Mouse (Mus musculus): Measurements from ENCODE around the gene Fam81a. TPM values are rescaled to one million over a fixed set of nuclear protein-coding genes. Genes with fewer than 3 reads are reported as not detected.

The Fam81a gene
- polyA plus RNA-seq, 1 experiment = 0.26 TPM

DNA sequence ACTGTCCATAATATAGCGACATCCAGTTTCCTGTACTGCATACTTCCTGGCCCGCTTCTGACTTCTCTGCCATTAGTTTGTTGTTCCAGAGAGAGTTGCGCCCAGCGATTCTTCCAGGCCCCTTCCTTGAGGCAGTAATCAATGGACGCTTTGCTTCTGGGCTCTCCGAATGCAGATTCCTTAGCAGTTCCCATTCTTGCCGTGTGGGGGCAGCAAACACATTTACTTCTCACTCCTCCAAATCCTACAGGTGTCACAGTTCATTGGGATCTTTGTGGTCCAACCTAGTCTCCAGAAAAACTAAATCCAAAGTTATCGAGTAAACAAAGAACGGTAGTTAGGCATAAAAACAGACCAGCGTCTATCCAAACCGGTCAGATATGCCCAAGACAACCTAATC, 58.3 kb downstream of the Fam81a start:
- TF ChIP-seq CTCF (IDR thresholded peaks at IDR 0.05; ENCODE audit: extremely low read depth, insufficient read depth, insufficient read length, insufficient replicate concordance) (peak; percentile 23; the same call in 1 of the 2 replicates), POLR2A (IDR thresholded peaks at IDR 0.05; ENCODE audit: low read depth, low read length) (no peak)
- Histone ChIP-seq H3K4me1 (ENCODE audit: control insufficient read depth, insufficient read depth, insufficient read length) (peaks cover 6% of the 10 kb centered on the region; the same call in 1 of the 2 replicates), H3K36me3 (ENCODE audit: control insufficient read depth, insufficient read depth, low read length) (no peaks in the 10 kb centered on the region), H3K27ac (ENCODE audit: insufficient read depth, low read length) (no peak overlapping the region), H3K4me3 (ENCODE audit: extremely low read depth, insufficient read depth, insufficient read length) (no peak overlapping the region), H3K27me3 (ENCODE audit: control insufficient read depth, insufficient read depth, low read length) (no peaks in the 10 kb centered on the region)
- 80% methylated on average over 11 of the region's 11 CpGs for WGBS
- DNase-seq (ENCODE audit: low read depth in 1 of 2, low spot score in 2 of 2) = peak in 1 of 2 experiments; percentile 24

DNA sequence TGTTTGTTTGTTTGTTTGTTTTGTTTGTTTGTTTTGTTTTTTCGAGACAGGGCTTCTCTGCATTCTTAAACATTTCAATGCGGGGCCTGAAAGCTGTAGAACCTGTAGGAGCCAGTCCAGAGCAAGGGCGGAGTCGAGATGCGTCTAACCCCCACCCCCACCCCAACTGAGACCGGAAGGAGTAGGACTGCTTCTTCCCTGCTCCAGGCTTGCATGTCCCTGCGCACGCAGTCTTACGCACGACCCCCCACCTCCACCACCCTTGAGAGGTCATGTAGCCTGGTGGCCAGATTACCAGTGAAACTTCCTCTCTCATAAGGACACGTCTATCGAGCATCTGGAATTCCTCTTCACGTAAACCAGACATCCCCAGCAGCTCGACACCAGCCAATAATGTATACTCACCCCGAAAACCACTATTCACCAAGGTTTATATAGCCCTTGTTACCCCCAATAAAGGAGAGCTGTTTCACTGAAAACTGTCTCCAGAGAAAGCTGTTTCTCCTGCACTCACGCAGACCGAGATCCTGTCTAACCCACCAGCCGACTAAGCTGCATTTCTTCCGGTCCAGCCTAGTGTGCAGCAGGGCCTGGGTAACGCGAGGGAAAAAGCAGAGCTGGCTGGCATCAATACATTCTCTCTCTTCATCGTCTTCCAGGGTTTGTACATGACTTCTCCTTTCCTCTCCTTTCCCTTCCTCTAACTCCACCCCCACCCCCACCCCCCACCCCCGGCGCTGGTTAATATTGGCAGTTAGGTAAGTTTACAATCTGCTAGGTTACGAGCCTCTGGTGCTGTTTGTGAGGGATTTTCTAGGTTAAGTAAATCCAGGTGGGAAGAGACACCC, 59.8 kb downstream of the Fam81a start:
- DNase-seq (ENCODE audit: low read depth in 1 of 2, low spot score in 2 of 2) = no peak
- Histone ChIP-seq H3K4me1 (ENCODE audit: control insufficient read depth, insufficient read depth, insufficient read length) (peaks cover 10% of the 10 kb centered on the region; the same call in 1 of the 2 replicates), H3K27ac (ENCODE audit: insufficient read depth, low read length) (no peak overlapping the region), H3K4me3 (ENCODE audit: extremely low read depth, insufficient read depth, insufficient read length) (no peak overlapping the region), H3K36me3 (ENCODE audit: control insufficient read depth, insufficient read depth, low read length) (no peaks in the 10 kb centered on the region), H3K27me3 (ENCODE audit: control insufficient read depth, insufficient read depth, low read length) (no peaks in the 10 kb centered on the region)
- TF ChIP-seq CTCF (IDR thresholded peaks at IDR 0.05; ENCODE audit: extremely low read depth, insufficient read depth, insufficient read length, insufficient replicate concordance) (no peak), POLR2A (IDR thresholded peaks at IDR 0.05; ENCODE audit: low read depth, low read length) (no peak)
- WGBS = 54% methylated on average over 25 of the region's 25 CpGs

DNA sequence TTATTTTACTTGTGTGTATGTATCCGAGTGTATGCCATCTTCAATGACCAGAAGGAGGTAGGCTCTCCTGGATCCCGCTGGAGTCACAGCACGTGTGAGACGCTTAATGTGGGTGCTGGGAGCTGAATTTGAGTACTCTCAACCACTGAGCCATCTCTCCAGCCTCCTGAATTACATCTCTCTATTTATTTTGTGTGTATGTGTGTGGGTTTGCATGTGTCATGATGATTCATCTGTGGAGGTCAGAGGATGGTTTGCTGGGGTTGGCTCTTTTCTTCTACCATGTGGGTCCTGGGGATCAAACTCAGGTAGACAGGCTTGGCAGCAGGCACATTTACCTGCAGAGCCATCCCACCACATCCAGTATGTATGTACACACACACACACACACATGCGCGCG, 60.6 kb downstream of the Fam81a start:
- DNase-seq (ENCODE audit: low read depth in 1 of 2, low spot score in 2 of 2) = no peak
- H3K4me1 ChIP-seq (ENCODE audit: control insufficient read depth, insufficient read depth, insufficient read length) = peaks cover 10% of the 10 kb centered on the region; the same call in 1 of the 2 replicates
- 93% methylated on average over 7 of the region's 7 CpGs for WGBS

DNA sequence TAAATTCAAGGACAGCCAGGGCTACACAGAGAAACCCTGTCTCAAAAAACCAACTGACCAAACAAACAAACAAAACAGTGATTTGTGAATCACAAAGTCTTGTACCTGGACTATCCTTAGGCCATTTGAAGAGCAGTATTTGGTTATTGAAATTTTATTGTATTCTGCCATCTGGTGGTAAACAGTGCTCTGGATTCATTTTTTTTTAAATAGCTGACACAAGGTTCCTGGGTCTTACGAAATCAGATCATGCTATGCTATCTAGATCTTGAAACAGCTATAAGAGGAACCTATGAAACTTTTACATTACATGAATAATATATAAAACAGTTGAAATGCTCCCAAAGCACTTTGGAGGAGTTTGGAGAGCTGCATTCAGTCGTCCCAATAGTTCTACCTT, 61.4 kb downstream of the Fam81a start:
- Histone ChIP-seq H3K36me3 (ENCODE audit: control insufficient read depth, insufficient read depth, low read length) (no peaks in the 10 kb centered on the region), H3K27me3 (ENCODE audit: control insufficient read depth, insufficient read depth, low read length) (no peaks in the 10 kb centered on the region), H3K4me3 (ENCODE audit: extremely low read depth, insufficient read depth, insufficient read length) (no peak overlapping the region), H3K27ac (ENCODE audit: insufficient read depth, low read length) (peak overlapping the region; percentile 79), H3K4me1 (ENCODE audit: control insufficient read depth, insufficient read depth, insufficient read length) (peaks cover 10% of the 10 kb centered on the region; the same call in 1 of the 2 replicates)
- 48% methylated on average over 2 of the region's 2 CpGs for WGBS
- TF ChIP-seq POLR2A (IDR thresholded peaks at IDR 0.05; ENCODE audit: low read depth, low read length) (no peak), CTCF (IDR thresholded peaks at IDR 0.05; ENCODE audit: extremely low read depth, insufficient read depth, insufficient read length, insufficient replicate concordance) (no peak)
- peak in 1 of 2 experiments; percentile 49 for DNase-seq (ENCODE audit: low read depth in 1 of 2, low spot score in 2 of 2)

More for the DNA sequence above, 60.6 kb downstream of the Fam81a start:
- H3K27ac ChIP-seq (ENCODE audit: insufficient read depth, low read length) = no peak overlapping the region
- no peaks in the 10 kb centered on the region for H3K27me3 ChIP-seq (ENCODE audit: control insufficient read depth, insufficient read depth, low read length)
- no peak for TF ChIP-seq CTCF (IDR thresholded peaks at IDR 0.05; ENCODE audit: extremely low read depth, insufficient read depth, insufficient read length, insufficient replicate concordance)
- TF ChIP-seq POLR2A (IDR thresholded peaks at IDR 0.05; ENCODE audit: low read depth, low read length) = no peak
- no peaks in the 10 kb centered on the region for H3K36me3 ChIP-seq (ENCODE audit: control insufficient read depth, insufficient read depth, low read length)
- no peak overlapping the region for H3K4me3 ChIP-seq (ENCODE audit: extremely low read depth, insufficient read depth, insufficient read length)

DNA sequence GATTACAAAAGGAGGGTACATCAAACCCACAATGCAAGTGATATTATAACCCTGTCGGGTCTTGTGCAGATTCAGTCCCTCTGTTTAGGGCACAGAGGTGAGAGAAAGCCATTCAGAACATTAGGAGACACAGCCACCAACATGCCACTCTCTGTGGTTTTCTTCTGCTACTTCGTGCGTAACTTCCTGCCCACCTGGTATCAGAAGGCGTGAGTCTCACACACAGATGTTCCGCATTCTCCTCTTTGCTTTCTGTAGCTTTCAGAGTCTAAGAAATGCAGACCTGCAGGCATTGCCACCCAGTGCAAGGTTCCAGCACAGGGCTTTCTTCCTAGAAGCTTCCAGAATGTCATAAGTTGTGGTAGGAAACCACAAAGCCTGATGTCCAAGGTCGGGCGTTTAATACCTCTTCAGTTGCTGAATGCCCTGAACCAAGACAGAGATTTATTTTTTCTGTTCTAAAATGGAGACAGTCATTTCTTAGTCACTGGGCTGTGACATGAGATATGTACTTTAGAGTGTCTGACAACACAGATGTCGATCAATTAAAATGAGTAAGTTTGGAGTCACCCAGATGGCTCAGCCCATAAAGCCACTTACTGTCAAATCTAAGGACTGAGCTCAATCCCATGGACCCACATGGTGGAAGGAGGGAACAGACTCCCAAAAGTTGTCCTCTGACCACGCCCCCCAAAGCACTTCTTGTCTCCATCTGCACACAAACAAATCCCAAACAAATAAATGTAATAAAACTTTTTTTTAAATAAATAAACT, 62.1 kb downstream of the Fam81a start:
- TF ChIP-seq CTCF (IDR thresholded peaks at IDR 0.05; ENCODE audit: extremely low read depth, insufficient read depth, insufficient read length, insufficient replicate concordance) (no peak), POLR2A (IDR thresholded peaks at IDR 0.05; ENCODE audit: low read depth, low read length) (no peak; the same call in 1 of the 2 replicates)
- no peak overlapping the region for H3K4me3 ChIP-seq (ENCODE audit: extremely low read depth, insufficient read depth, insufficient read length)
- WGBS = 20% methylated on average over 9 of the region's 9 CpGs
- peak; percentile 67 to 76 for DNase-seq (ENCODE audit: low read depth in 1 of 2, low spot score in 2 of 2)
- H3K27ac ChIP-seq (ENCODE audit: insufficient read depth, low read length) = peak overlapping the region; percentile 79
- no peaks in the 10 kb centered on the region for H3K27me3 ChIP-seq (ENCODE audit: control insufficient read depth, insufficient read depth, low read length)
- H3K36me3 ChIP-seq (ENCODE audit: control insufficient read depth, insufficient read depth, low read length) = no peaks in the 10 kb centered on the region
- H3K4me1 ChIP-seq (ENCODE audit: control insufficient read depth, insufficient read depth, insufficient read length) = peaks cover 10% of the 10 kb centered on the region; the same call in 1 of the 2 replicates

DNA sequence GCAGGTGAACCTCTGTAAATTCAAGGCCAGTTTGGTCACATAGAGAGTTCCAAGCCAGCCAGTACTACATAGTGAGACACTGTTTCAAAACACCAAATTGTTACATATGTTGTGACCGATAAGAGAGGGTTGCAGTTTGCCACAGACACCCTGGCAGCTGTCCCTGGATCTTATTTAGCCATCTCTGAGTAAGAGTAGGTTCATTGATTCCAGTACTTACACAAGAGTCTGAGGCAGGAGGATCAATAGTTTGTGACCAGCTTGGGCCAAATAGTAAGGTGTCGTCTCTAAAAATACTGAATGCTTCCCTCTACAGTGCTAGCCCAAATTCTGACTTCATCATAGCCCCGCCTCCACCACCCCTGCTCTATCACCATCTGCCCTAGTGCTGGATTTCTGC, 64.3 kb downstream of the Fam81a start:
- no peak overlapping the region for H3K4me3 ChIP-seq (ENCODE audit: extremely low read depth, insufficient read depth, insufficient read length)
- DNase-seq (ENCODE audit: low read depth in 1 of 2, low spot score in 2 of 2) = no peak

More for the DNA sequence above, 64.3 kb downstream of the Fam81a start:
- peaks cover 10% of the 10 kb centered on the region; the same call in 1 of the 2 replicates for H3K4me1 ChIP-seq (ENCODE audit: control insufficient read depth, insufficient read depth, insufficient read length)
- H3K36me3 ChIP-seq (ENCODE audit: control insufficient read depth, insufficient read depth, low read length) = no peaks in the 10 kb centered on the region
- no peaks in the 10 kb centered on the region for H3K27me3 ChIP-seq (ENCODE audit: control insufficient read depth, insufficient read depth, low read length)
- WGBS = 79% methylated on average over 3 of the region's 3 CpGs
- TF ChIP-seq POLR2A (IDR thresholded peaks at IDR 0.05; ENCODE audit: low read depth, low read length) (no peak), CTCF (IDR thresholded peaks at IDR 0.05; ENCODE audit: extremely low read depth, insufficient read depth, insufficient read length, insufficient replicate concordance) (no peak)
- no peak overlapping the region for H3K27ac ChIP-seq (ENCODE audit: insufficient read depth, low read length)

All from spleen, adult 2 months (tissue).